Mouse (Mus musculus): ENCODE data around the gene Samd10. TPM values are rescaled to one million over a fixed set of nuclear protein-coding genes. Genes with fewer than 3 reads are reported as not detected.

Gene Samd10
- polyA plus RNA-seq, 1 experiment from 2014 or later, result 215 TPM

GRCm38 (mm10) chr2:181581402-181582120, 17.5 kb downstream of the Samd10 start:
- ATAC-seq (ENCODE audit: low FRiP score, low TSS enrichment) (peak; percentile 82), DNase-seq (peak; percentile 90)
- Histone ChIP-seq H3K4me1 (ENCODE audit: control insufficient read depth, insufficient read depth, low read length) (peaks cover 9% of the 10 kb centered on the region), H3K27ac (replicated peaks; ENCODE audit: low read depth, low read length) (peak overlapping the region; percentile 91), H3K4me3 (replicated peaks; ENCODE audit: low read depth, low read length) (peak overlapping the region; percentile 68), H3K9ac (replicated peaks; ENCODE audit: low read length) (peak overlapping the region; percentile 86), H3K27me3 (ENCODE audit: control insufficient read depth, insufficient read depth, low read length) (no peaks in the 10 kb centered on the region), H3K9me3 (ENCODE audit: control insufficient read depth, low read length) (no peaks in the 10 kb centered on the region), H3K36me3 (ENCODE audit: control insufficient read depth, insufficient read depth, low read length) (peaks cover 41% of the 10 kb centered on the region), H3K4me2 (ENCODE audit: low read length) (peak overlapping the region; percentile 96)
- under 1% methylated on average over 49 of the region's 49 CpGs for WGBS

GRCm38 (mm10) chr2:181581016-181581401, 18.0 kb downstream of the Samd10 start:
- Histone ChIP-seq H3K36me3 (ENCODE audit: control insufficient read depth, insufficient read depth, low read length) (peaks cover 35% of the 10 kb centered on the region), H3K27ac (replicated peaks; ENCODE audit: low read depth, low read length) (peak overlapping the region; percentile 91), H3K27me3 (ENCODE audit: control insufficient read depth, insufficient read depth, low read length) (no peaks in the 10 kb centered on the region), H3K4me2 (ENCODE audit: low read length) (peak overlapping the region; percentile 96), H3K9ac (replicated peaks; ENCODE audit: low read length) (peak overlapping the region; percentile 86), H3K9me3 (ENCODE audit: control insufficient read depth, low read length) (no peaks in the 10 kb centered on the region), H3K4me3 (replicated peaks; ENCODE audit: low read depth, low read length) (peak overlapping the region; percentile 68), H3K4me1 (ENCODE audit: control insufficient read depth, insufficient read depth, low read length) (peaks cover 9% of the 10 kb centered on the region)
- under 1% methylated on average over 11 of the region's 11 CpGs for WGBS
- DNase-seq (peak; percentile 92), ATAC-seq (ENCODE audit: low FRiP score, low TSS enrichment) (peak; percentile 81)

GRCm38 (mm10) chr2:181580131-181580772, 18.8 kb downstream of the Samd10 start:
- H3K36me3 ChIP-seq (ENCODE audit: control insufficient read depth, insufficient read depth, low read length), result peaks cover 27% of the 10 kb centered on the region
- H3K27me3 ChIP-seq (ENCODE audit: control insufficient read depth, insufficient read depth, low read length), result no peaks in the 10 kb centered on the region
- DNase-seq (no peak), ATAC-seq (ENCODE audit: low FRiP score, low TSS enrichment) (no peak)
- H3K9me3 ChIP-seq (ENCODE audit: control insufficient read depth, low read length), result no peaks in the 10 kb centered on the region
- H3K9ac ChIP-seq (replicated peaks; ENCODE audit: low read length), result peak overlapping the region; percentile 51; the same call in 1 of the 2 replicates
- WGBS, result 81% methylated on average over 5 of the region's 5 CpGs
- peak overlapping the region; percentile 91 for H3K27ac ChIP-seq (replicated peaks; ENCODE audit: low read depth, low read length)
- H3K4me2 ChIP-seq (ENCODE audit: low read length), result peak overlapping the region; percentile 96
- H3K4me3 ChIP-seq (replicated peaks; ENCODE audit: low read depth, low read length), result peak overlapping the region; percentile 68; the same call in 1 of the 2 replicates
- peaks cover 9% of the 10 kb centered on the region for H3K4me1 ChIP-seq (ENCODE audit: control insufficient read depth, insufficient read depth, low read length)

DNA sequence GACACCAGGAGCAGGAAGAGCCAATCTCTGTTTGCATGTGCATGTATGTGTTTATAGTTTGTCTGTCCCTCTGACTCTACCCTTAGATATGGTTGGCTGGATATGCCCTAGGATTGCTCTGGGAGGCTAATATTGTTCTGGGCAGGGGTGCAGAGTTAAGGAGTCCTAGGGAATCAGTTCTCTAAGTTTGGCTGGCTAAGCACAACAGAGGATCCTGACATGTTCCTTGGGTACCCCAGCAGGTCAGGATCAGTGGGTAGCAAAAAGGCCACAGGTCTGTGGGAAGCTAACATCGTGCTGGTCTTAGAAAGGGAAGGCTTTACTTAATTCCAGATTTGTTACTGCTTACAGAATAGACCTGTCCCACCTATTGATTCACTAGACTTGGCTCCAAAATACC, 19.3 kb downstream of the Samd10 start:
- 97% methylated on average over 1 of the region's 1 CpGs for WGBS
- Histone ChIP-seq H3K4me1 (ENCODE audit: control insufficient read depth, insufficient read depth, low read length) (peaks cover 9% of the 10 kb centered on the region), H3K36me3 (ENCODE audit: control insufficient read depth, insufficient read depth, low read length) (peaks cover 23% of the 10 kb centered on the region), H3K27ac (replicated peaks; ENCODE audit: low read depth, low read length) (no peak overlapping the region), H3K9me3 (ENCODE audit: control insufficient read depth, low read length) (no peaks in the 10 kb centered on the region), H3K27me3 (ENCODE audit: control insufficient read depth, insufficient read depth, low read length) (no peaks in the 10 kb centered on the region), H3K4me2 (ENCODE audit: low read length) (no peak overlapping the region), H3K9ac (replicated peaks; ENCODE audit: low read length) (no peak overlapping the region), H3K4me3 (replicated peaks; ENCODE audit: low read depth, low read length) (no peak overlapping the region)
- DNase-seq, result no peak
- ATAC-seq (ENCODE audit: low FRiP score, low TSS enrichment), result no peak

GRCm38 (mm10) chr2:181578790-181579618, 20.0 kb downstream of the Samd10 start:
- 79% methylated on average over 5 of the region's 5 CpGs for WGBS
- H3K4me3 ChIP-seq (replicated peaks; ENCODE audit: low read depth, low read length), result no peak overlapping the region

GRCm38 (mm10) chr2:181577981-181578581, 20.9 kb downstream of the Samd10 start:
- H3K4me3 ChIP-seq (replicated peaks; ENCODE audit: low read depth, low read length), result no peak overlapping the region
- H3K4me2 ChIP-seq (ENCODE audit: low read length), result no peak overlapping the region
- no peak overlapping the region for H3K27ac ChIP-seq (replicated peaks; ENCODE audit: low read depth, low read length)
- no peaks in the 10 kb centered on the region for H3K27me3 ChIP-seq (ENCODE audit: control insufficient read depth, insufficient read depth, low read length)
- H3K9ac ChIP-seq (replicated peaks; ENCODE audit: low read length), result no peak overlapping the region
- H3K9me3 ChIP-seq (ENCODE audit: control insufficient read depth, low read length), result no peaks in the 10 kb centered on the region
- no peak for ATAC-seq (ENCODE audit: low FRiP score, low TSS enrichment)
- peaks cover 23% of the 10 kb centered on the region for H3K36me3 ChIP-seq (ENCODE audit: control insufficient read depth, insufficient read depth, low read length)
- 85% methylated on average over 7 of the region's 7 CpGs for WGBS
- H3K4me1 ChIP-seq (ENCODE audit: control insufficient read depth, insufficient read depth, low read length), result peaks cover 9% of the 10 kb centered on the region
- no peak for DNase-seq

More at GRCm38 (mm10) chr2:181578790-181579618, 20.0 kb downstream of the Samd10 start:
- ATAC-seq (ENCODE audit: low FRiP score, low TSS enrichment) (no peak), DNase-seq (no peak)
- Histone ChIP-seq H3K4me2 (ENCODE audit: low read length) (no peak overlapping the region), H3K4me1 (ENCODE audit: control insufficient read depth, insufficient read depth, low read length) (peaks cover 9% of the 10 kb centered on the region), H3K9ac (replicated peaks; ENCODE audit: low read length) (no peak overlapping the region), H3K36me3 (ENCODE audit: control insufficient read depth, insufficient read depth, low read length) (peaks cover 23% of the 10 kb centered on the region), H3K27me3 (ENCODE audit: control insufficient read depth, insufficient read depth, low read length) (no peaks in the 10 kb centered on the region), H3K27ac (replicated peaks; ENCODE audit: low read depth, low read length) (no peak overlapping the region), H3K9me3 (ENCODE audit: control insufficient read depth, low read length) (no peaks in the 10 kb centered on the region)

DNA sequence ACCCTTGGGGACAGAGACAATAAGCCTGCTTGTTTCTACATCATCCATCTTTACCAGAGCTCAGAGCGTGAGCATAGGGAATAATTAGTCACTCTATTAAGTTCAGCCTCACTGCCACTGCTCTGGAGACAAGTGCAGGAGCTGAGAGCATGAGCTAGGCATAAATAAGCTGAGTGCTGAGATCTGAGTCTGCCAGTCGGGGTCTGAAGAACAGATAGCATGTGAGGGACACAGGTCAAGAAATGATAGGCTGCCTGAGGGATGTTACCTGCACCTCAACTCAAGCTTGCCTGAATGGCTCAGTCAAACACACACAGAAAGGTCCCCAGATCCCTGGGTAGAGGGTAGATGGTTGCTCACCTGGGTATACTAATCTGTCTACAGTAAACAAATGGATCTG, 21.9 kb downstream of the Samd10 start:
- DNase-seq (no peak), ATAC-seq (ENCODE audit: low FRiP score, low TSS enrichment) (no peak)
- Histone ChIP-seq H3K27me3 (ENCODE audit: control insufficient read depth, insufficient read depth, low read length) (no peaks in the 10 kb centered on the region), H3K9me3 (ENCODE audit: control insufficient read depth, low read length) (no peaks in the 10 kb centered on the region), H3K9ac (replicated peaks; ENCODE audit: low read length) (no peak overlapping the region), H3K4me1 (ENCODE audit: control insufficient read depth, insufficient read depth, low read length) (peaks cover 9% of the 10 kb centered on the region), H3K4me2 (ENCODE audit: low read length) (no peak overlapping the region), H3K4me3 (replicated peaks; ENCODE audit: low read depth, low read length) (no peak overlapping the region), H3K27ac (replicated peaks; ENCODE audit: low read depth, low read length) (no peak overlapping the region), H3K36me3 (ENCODE audit: control insufficient read depth, insufficient read depth, low read length) (peaks cover 26% of the 10 kb centered on the region)
- 70% methylated on average over 2 of the region's 2 CpGs for WGBS

DNA sequence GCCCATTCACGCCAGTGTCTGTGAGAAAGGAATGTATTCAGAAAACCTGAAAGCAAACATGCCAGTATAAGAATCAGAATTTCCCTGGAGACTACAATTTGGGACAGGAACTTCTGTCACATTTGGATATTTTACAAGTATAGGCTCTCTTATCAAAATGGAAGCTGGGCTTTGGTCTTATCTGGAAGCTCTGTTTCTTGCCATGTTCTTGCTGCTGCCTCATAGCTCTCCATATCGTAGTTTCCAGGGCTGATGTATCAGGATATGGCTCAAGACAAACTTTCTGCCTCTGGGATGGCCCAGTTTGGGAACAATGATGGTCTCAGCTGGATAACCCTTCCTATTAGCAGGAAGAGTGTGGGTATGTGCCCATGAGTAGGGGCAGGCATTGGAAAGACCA, 22.4 kb downstream of the Samd10 start:
- Histone ChIP-seq H3K27me3 (ENCODE audit: control insufficient read depth, insufficient read depth, low read length) (no peaks in the 10 kb centered on the region), H3K36me3 (ENCODE audit: control insufficient read depth, insufficient read depth, low read length) (peaks cover 29% of the 10 kb centered on the region), H3K27ac (replicated peaks; ENCODE audit: low read depth, low read length) (no peak overlapping the region), H3K4me3 (replicated peaks; ENCODE audit: low read depth, low read length) (no peak overlapping the region), H3K9ac (replicated peaks; ENCODE audit: low read length) (no peak overlapping the region), H3K4me1 (ENCODE audit: control insufficient read depth, insufficient read depth, low read length) (peaks cover 9% of the 10 kb centered on the region), H3K9me3 (ENCODE audit: control insufficient read depth, low read length) (no peaks in the 10 kb centered on the region), H3K4me2 (ENCODE audit: low read length) (no peak overlapping the region)
- 88% methylated on average over 2 of the region's 2 CpGs for WGBS
- no peak for ATAC-seq (ENCODE audit: low FRiP score, low TSS enrichment)
- no peak for DNase-seq
